Mouse (Mus musculus) T-helper 17 cell (primary cell): ENCODE measurements at regions not wholly inside any gene's neighbourhood (a gene's known extent, or its start where the extent isn't known, plus 50 kb on each side); places are given as distances from the start of the nearest gene placed in this dataset.

Experiments
- in situ Hi-C, 2 experiments: fragments of 300-600 bp; cut with MboI, MseI; formaldehyde crosslinking; loops; 1 replicate in 1 of 2; 2 replicates in 1 of 2; pipeline ENCODE4 v1.15.1; 2025; ENCODE audit warnings: high pct_unique_total_duplicates in 2 of 2

DNA sequence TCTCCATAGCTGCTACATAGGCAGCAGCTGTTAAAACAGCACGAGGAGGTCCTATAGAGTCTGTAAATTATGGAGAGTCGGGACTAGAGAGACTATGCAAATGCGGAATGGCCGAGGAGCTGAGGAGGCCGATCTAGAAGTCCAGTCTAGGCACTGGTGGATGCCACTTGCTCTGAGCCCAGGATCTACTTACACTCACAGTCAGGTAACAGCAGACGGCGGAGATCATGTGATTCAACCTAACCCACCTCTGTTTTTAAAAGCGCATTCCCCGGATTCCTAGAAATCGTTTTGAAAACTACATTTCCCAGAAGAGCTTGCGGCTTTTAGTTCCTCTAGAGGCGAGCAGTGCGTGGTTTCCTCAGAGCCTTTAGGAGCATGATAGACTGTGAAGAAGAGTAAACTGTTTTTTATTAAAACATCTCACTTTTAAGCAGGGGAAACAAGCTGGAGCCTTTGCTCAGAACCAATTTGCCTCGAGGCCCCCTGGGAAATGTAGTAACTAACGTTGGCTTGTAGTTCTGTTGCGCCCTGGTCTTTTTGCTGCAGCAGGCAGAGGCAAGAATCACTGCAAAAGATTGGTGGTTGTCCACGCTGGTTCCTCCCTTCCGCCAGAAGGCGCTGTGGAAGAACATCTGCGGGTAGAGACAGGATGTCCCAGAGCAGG is 68.6 kb upstream of the Chd6 start:
- in situ Hi-C loops, result no loop called here

DNA sequence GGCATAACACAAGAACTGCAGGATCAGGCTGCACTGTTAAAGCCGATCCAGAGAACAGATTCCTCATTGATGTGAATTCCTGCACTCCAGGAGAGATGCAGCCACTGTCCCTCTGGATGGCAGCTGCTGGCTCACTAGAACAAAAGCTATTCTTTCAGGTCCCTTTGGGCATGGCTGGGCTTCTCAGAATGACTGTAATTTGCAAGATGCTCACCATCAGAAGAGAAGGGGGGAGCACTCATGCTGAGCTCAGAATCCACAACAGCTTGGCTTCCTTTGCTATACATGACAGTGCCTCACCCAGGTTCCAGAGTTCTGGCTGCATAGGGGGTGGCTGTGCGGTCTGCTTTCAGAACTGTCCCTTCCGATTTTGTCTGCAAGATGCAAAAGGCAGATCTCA is 57.8 kb upstream of the Chd6 start:
- in situ Hi-C loops, result no loop called here

DNA sequence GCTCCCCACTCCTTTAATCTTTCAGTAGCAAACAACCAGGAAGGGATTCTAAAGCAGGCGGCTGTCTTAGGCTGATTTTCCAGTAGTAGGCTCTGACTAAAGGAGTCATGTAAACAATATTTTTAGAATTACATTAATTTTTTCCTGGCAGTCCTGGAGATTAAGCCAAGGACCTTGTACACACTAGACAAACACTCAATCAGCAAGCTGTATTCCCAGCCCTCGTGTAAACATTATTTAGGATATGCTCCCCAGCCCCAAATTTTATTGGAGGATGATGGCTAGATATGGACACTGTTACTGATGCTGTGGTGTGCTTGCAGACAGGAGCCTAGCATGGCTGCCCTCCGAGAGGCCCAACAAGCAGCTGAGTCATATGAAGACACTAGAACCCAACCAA is 56.6 kb upstream of the Chd6 start:
- in situ Hi-C loops, result no loop called here

DNA sequence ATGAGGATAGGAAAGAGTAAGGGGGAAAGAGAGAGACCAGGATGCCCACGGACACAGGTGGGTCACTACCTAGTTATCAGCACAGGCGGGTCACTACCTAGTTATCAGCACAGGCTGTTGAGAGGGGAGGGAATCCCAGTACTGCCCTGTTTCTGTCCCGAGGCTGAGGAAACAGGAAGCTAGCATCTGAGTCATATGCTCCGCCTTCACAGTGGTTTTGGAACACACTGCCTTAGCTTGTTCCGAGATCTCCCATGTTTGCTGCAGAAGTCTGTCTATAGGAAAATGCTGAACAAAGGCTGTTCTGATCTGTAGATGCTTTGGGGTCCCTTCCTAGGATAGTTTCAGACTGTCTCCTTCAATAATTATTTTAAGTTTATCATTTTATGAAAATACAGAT is 55.4 kb upstream of the Chd6 start:
- in situ Hi-C loops, result no loop called here
